20 mouse cellular contexts compared by ENCODE assay signal in the genomic region with DNA sequence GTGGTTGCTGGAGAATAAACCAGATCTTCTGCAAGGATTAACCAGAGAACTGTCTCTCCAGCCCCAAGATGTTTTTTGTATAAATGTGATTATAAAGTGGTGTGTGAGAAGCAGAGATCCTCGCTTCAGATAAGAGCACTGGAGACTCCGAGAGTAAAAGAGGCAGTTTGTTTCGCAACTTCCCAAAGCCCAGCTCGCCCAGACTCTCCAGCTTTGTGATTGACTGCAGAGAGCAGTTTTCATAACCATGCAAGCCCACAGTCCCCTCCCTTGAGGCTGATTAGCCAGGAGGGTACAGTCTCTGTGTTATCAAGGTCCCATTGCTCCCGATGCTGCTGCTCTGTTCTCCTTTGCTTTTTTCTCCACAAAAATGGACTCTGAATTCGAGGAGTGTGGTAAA. TPM values are rescaled to one million over a fixed set of nuclear protein-coding genes. Genes with fewer than 3 reads are reported as not detected.
A peak's percentile ranks its signal among the peaks of the same experiment; 100 is the strongest.
DNase-seq lines count a peak whose midpoint lies in the region; ATAC-seq and TF ChIP-seq lines count a peak whose summit lies in the region.
"Had no signal": no experiment of that assay in that cellular context is flagged by ENCODE, and none has a peak within 500 bp of the region (broad histone marks: within the 10 kb centered on the region; RNA-seq: fewer than 3 reads in every experiment).

No protein-coding gene starts in this region.

- peaks cover 24% of the 10 kb centered on the region for H3K79me3 ChIP-seq in C2C12 (ENCODE audit: low read depth)

- H3K4me2 ChIP-seq in heart, postnatal 0 days (ENCODE audit: low read depth, low read length): no peak overlapping the region
- H3K4me2 ChIP-seq in liver, postnatal 0 days (ENCODE audit: low read depth, low read length): peak overlapping the region; percentile 38
- H3K4me2 ChIP-seq: forebrain, embryonic 13.5 days; limb, embryonic 12.5 days; neural tube, embryonic 12.5 days had no signal

- H3ac ChIP-seq in C2C12 (ENCODE audit: control insufficient read depth, insufficient read length, low read depth): no peak overlapping the region

- no peaks in the 10 kb centered on the region for H3K9me3 ChIP-seq in heart, postnatal 0 days (replicated peaks; ENCODE audit: control insufficient read depth, low read length)
- no peaks in the 10 kb centered on the region for H3K9me3 ChIP-seq in liver, postnatal 0 days (ENCODE audit: low read length)
- H3K9me3 ChIP-seq: forebrain, embryonic 13.5 days; heart, embryonic 10.5 days; limb, embryonic 12.5 days; neural tube, embryonic 12.5 days had no signal

- WGBS in heart, postnatal 0 days: 72% methylated on average over 6 of the region's 6 CpGs
- WGBS in bone marrow, adult 2 months: 6% methylated on average over 6 of the region's 6 CpGs
- 14% methylated on average over 6 of the region's 6 CpGs for WGBS in liver, postnatal 0 days (ENCODE audit: insufficient replicate concordance)

- no peak for TF ChIP-seq CTCF in heart, postnatal 0 days (IDR thresholded peaks at IDR 0.05; ENCODE audit: low read depth)
- no peak for TF ChIP-seq CTCF in C2C12 (IDR thresholded peaks at IDR 0.05; ENCODE audit: control insufficient read depth, insufficient read depth, insufficient read length)
- no peak for TF ChIP-seq CTCF in bone marrow, adult 2 months (IDR thresholded peaks at IDR 0.05; ENCODE audit: control insufficient read depth, insufficient read depth, low read length)
- no peak for TF ChIP-seq CTCF in liver, postnatal 0 days (IDR thresholded peaks at IDR 0.05; ENCODE audit: low read depth)

- H3K27ac ChIP-seq in heart, postnatal 0 days (ENCODE audit: low read depth): no peak overlapping the region
- peak overlapping the region; percentile 3 for H3K27ac ChIP-seq in bone marrow, adult 2 months (ENCODE audit: control insufficient read depth, insufficient read depth, low read depth, low read length, poor library complexity)
- H3K27ac ChIP-seq in liver, postnatal 0 days (ENCODE audit: low read depth): peak overlapping the region; percentile 24; the same call in 1 of the 2 replicates
- H3K27ac ChIP-seq: forebrain, embryonic 13.5 days; gastrocnemius, adult 2 months; heart, embryonic 10.5 days; limb, embryonic 12.5 days; neural tube, embryonic 12.5 days had no signal

- H3K79me2 ChIP-seq in C2C12 (ENCODE audit: control insufficient read depth, insufficient read depth): peaks cover 40% of the 10 kb centered on the region

- no peak overlapping the region for H3K4me3 ChIP-seq in heart, postnatal 0 days (ENCODE audit: low read depth, low read length)
- H3K4me3 ChIP-seq in C2C12 (ENCODE audit: insufficient read depth, poor library complexity, severe bottlenecking): no peak overlapping the region
- H3K4me3 ChIP-seq in bone marrow, adult 2 months (replicated peaks; ENCODE audit: control insufficient read depth, low read depth, low read length): no peak overlapping the region
- H3K4me3 ChIP-seq in liver, postnatal 0 days (ENCODE audit: low read depth, low read length): no peak overlapping the region
- H3K4me3 ChIP-seq: forebrain, embryonic 13.5 days; gastrocnemius, adult 2 months; heart, embryonic 10.5 days; limb, embryonic 12.5 days; neural tube, embryonic 12.5 days had no signal

- H3K36me3 ChIP-seq in heart, postnatal 0 days (replicated peaks; ENCODE audit: control insufficient read depth, insufficient read depth, low read length): no peaks in the 10 kb centered on the region
- H3K36me3 ChIP-seq in C2C12 (ENCODE audit: control insufficient read depth, insufficient read depth): peaks cover 12% of the 10 kb centered on the region
- no peaks in the 10 kb centered on the region for H3K36me3 ChIP-seq in liver, postnatal 0 days (replicated peaks; ENCODE audit: insufficient read depth, low read length)

- ATAC-seq in heart, postnatal 0 days (ENCODE audit: insufficient read depth, low read depth): no peak
- no peak for ATAC-seq in liver, postnatal 0 days
- ATAC-seq: forebrain, embryonic 13.5 days had no signal

- no peak for DNase-seq in heart, postnatal 0 days (ENCODE audit: low spot score)
- DNase-seq in heart, adult 18-20 months: no peak
- DNase-seq in liver, postnatal 0 days: no peak
- DNase-seq in cerebellum, postnatal 36 days: no peak
- DNase-seq in kidney, adult 9 months: no peak
- no peak for DNase-seq in gastrocnemius, adult 8-10 months (ENCODE audit: low spot score in 2 of 2)
- DNase-seq: adrenal gland, postnatal 36 days; gastrocnemius, adult 2 months; heart, postnatal 4 days; kidney, adult 8-10 months; midbrain, embryonic 14.5 days; retina, postnatal 1 day; thymus, adult 2 months had no signal

- H3K9ac ChIP-seq in heart, postnatal 0 days (replicated peaks; ENCODE audit: low read depth, low read length): 0 out of 2 replicates have a peak overlapping the region, but pooled peaks have one; percentile 15
- no peak overlapping the region for H3K9ac ChIP-seq in liver, postnatal 0 days (replicated peaks)
- H3K9ac ChIP-seq: forebrain, embryonic 13.5 days; limb, embryonic 12.5 days; neural tube, embryonic 12.5 days had no signal

- no peak for TF ChIP-seq EP300 in heart, postnatal 0 days (IDR thresholded peaks at IDR 0.05; ENCODE audit: low read depth)
- no peak for TF ChIP-seq EP300 in liver, postnatal 0 days (IDR thresholded peaks at IDR 0.05; ENCODE audit: low read depth)

- TF ChIP-seq POLR2A in bone marrow, adult 2 months (IDR thresholded peaks at IDR 0.05; ENCODE audit: borderline replicate concordance, control insufficient read depth, low read depth, low read length): no peak

- H3K27me3 ChIP-seq in heart, postnatal 0 days (ENCODE audit: control insufficient read depth, insufficient read depth, low read length): no peaks in the 10 kb centered on the region
- H3K27me3 ChIP-seq in C2C12 (ENCODE audit: control insufficient read depth, insufficient read depth, insufficient read length): no peaks in the 10 kb centered on the region
- no peaks in the 10 kb centered on the region for H3K27me3 ChIP-seq in liver, postnatal 0 days (ENCODE audit: insufficient read depth, low read length)
- H3K27me3 ChIP-seq: forebrain, embryonic 13.5 days; limb, embryonic 12.5 days; neural tube, embryonic 12.5 days had no signal

- H3K4me1 ChIP-seq in heart, postnatal 0 days (ENCODE audit: control insufficient read depth, insufficient read depth): peaks cover 7% of the 10 kb centered on the region
- peaks cover 3% of the 10 kb centered on the region for H3K4me1 ChIP-seq in bone marrow, adult 2 months (ENCODE audit: control insufficient read depth, insufficient read depth, low read length)
- H3K4me1 ChIP-seq in liver, postnatal 0 days (ENCODE audit: insufficient read depth): peaks cover 9% of the 10 kb centered on the region

TF ChIP-seq in C2C12, 6 proteins besides CTCF, POLR2A, EP300 and RAD21:
- peak; percentile 24 for TF ChIP-seq CEBPB (IDR thresholded peaks at IDR 0.05; ENCODE audit: low read depth)
- no peak for TF ChIP-seq MYOD1 (IDR thresholded peaks at IDR 0.05; ENCODE audit: control insufficient read depth, insufficient read length, low read depth)

RNA-seq across cellular contexts. Expression of gene Cdca4, which starts 4.3 kb away (rescaled TPM):
- total RNA-seq in heart, postnatal 0 days (2014; rRNA removed; ENCODE audit: low replicate concordance): 27.7 and 32.2 TPM in 2 replicates
- polyA plus RNA-seq in heart, postnatal 0 days (2015; fragmentation: Nextera tagmentation; extraction: Ambion mirVana): 18.6 and 19.1 TPM in 2 replicates
- 1 to 10 TPM; 5.1 to 5.6 TPM for total RNA-seq in heart, adult 18-20 months (2021)
- 61.9 TPM for polyA plus RNA-seq in C2C12 (2012; fragmentation: generic; extraction: Trizol)
- polyA plus RNA-seq in bone marrow, adult 2 months (2011; ENCODE audit: insufficient read depth, insufficient read length, low replicate concordance, missing spikeins): 23.4 and 40.6 TPM in 2 replicates
- polyA plus RNA-seq in liver, postnatal 0 days (2015; fragmentation: Nextera tagmentation; extraction: Ambion mirVana): 29.8 and 30.4 TPM in 2 replicates
- 1 to 10 TPM; 1.9 to 2.8 (median 2.5) TPM for total RNA-seq in gastrocnemius, adult 8-10 months (2022)

RNA-seq across cellular contexts. Expression of gene Clba1, which starts 24.8 kb away (rescaled TPM):
- 7.1 and 9.4 TPM in 2 replicates for total RNA-seq in heart, postnatal 0 days (2014; rRNA removed; ENCODE audit: low replicate concordance)
- 6.7 and 8.2 TPM in 2 replicates for polyA plus RNA-seq in heart, postnatal 0 days (2015; fragmentation: Nextera tagmentation; extraction: Ambion mirVana)
- total RNA-seq in heart, adult 18-20 months (2021): 1 to 10 TPM; 2.0 to 2.2 TPM
- 25.2 TPM for polyA plus RNA-seq in C2C12 (2012; fragmentation: generic; extraction: Trizol)
- 1.9 TPM in 1 of 2 replicates, not detected in the other for polyA plus RNA-seq in bone marrow, adult 2 months (2011; ENCODE audit: insufficient read depth, insufficient read length, low replicate concordance, missing spikeins)
- polyA plus RNA-seq in liver, postnatal 0 days (2015; fragmentation: Nextera tagmentation; extraction: Ambion mirVana): 0.69 TPM in 2 replicates
- total RNA-seq in gastrocnemius, adult 8-10 months (2022): under 1 TPM; 0.17 to 0.61 (median 0.45) TPM

RNA-seq across cellular contexts. Expression of gene Ahnak2, which starts 31.1 kb away (rescaled TPM):
- total RNA-seq in heart, postnatal 0 days (2014; rRNA removed; ENCODE audit: low replicate concordance): 6.8 and 10.5 TPM in 2 replicates
- polyA plus RNA-seq in heart, postnatal 0 days (2015; fragmentation: Nextera tagmentation; extraction: Ambion mirVana): 2.3 and 2.4 TPM in 2 replicates
- 10 to 100 TPM; 15.3 to 16.6 TPM for total RNA-seq in heart, adult 18-20 months (2021)
- polyA plus RNA-seq in C2C12 (2012; fragmentation: generic; extraction: Trizol): 15.8 TPM
- polyA plus RNA-seq in bone marrow, adult 2 months (2011; ENCODE audit: insufficient read depth, insufficient read length, low replicate concordance, missing spikeins): 1.4 TPM in 1 of 2 replicates, not detected in the other
- 0.22 and 0.36 TPM in 2 replicates for polyA plus RNA-seq in liver, postnatal 0 days (2015; fragmentation: Nextera tagmentation; extraction: Ambion mirVana)
- total RNA-seq in gastrocnemius, adult 8-10 months (2022): 1 to 10 TPM; 6.9 to 8.7 (median 7.6) TPM

RNA-seq across cellular contexts. Expression of gene Gpr132, which starts 34.5 kb away (rescaled TPM):
- total RNA-seq in heart, postnatal 0 days (2014; rRNA removed; ENCODE audit: low replicate concordance): 0.38 TPM in 1 of 2 replicates, not detected in the other
- polyA plus RNA-seq in heart, postnatal 0 days (2015; fragmentation: Nextera tagmentation; extraction: Ambion mirVana): 0.04 TPM in 1 of 2 replicates, not detected in the other
- total RNA-seq in heart, adult 18-20 months (2021): 1 to 10 TPM in 1 of 2 experiments, under 1 TPM in 1; 0.37 to 1.3 TPM
- polyA plus RNA-seq in C2C12 (2012; fragmentation: generic; extraction: Trizol): 0.06 TPM
- polyA plus RNA-seq in bone marrow, adult 2 months (2011; ENCODE audit: insufficient read depth, insufficient read length, low replicate concordance, missing spikeins): 6.1 and 15.8 TPM in 2 replicates
- 0.26 and 0.34 TPM in 2 replicates for polyA plus RNA-seq in liver, postnatal 0 days (2015; fragmentation: Nextera tagmentation; extraction: Ambion mirVana)
- total RNA-seq in gastrocnemius, adult 8-10 months (2022): not detected
- total RNA-seq: layer of hippocampus, adult 18-20 months had no signal
- polyA plus RNA-seq: forebrain, embryonic 13.5 days; limb, embryonic 12.5 days; neural tube, embryonic 12.5 days had no signal
